Mouse (Mus musculus) hindbrain, postnatal 0 days (tissue): ENCODE measurements around the gene Dync1li2. TPM values are rescaled to one million over a fixed set of nuclear protein-coding genes. Genes with fewer than 3 reads are reported as not detected.

Source experiments
- ATAC-seq: fragments of 200-750 bp; cut with Nextera tagmentation; 2 replicates; pipeline ENCODE4 v1.8.0; 2017; ENCODE audit warnings: mild to moderate bottlenecking, moderate TSS enrichment, moderate library complexity
- DNase-seq: peaks from one replicate; pipeline ENCODE4 v3.0.0-alpha.2; 2015; ENCODE audit warnings: low spot score
- H3K27ac ChIP-seq: fragments of 300-500 bp; sonication (generic); 2 replicates; pipeline ENCODE4 v1.5.1; 2014; ENCODE audit warnings: mild to moderate bottlenecking
- H3K27me3 ChIP-seq: fragments of 300-500 bp; sonication (generic); 2 replicates; pipeline ENCODE4 v1.6.1; 2014; ENCODE audit warnings: low read length, mixed read lengths; ENCODE audit not compliant: insufficient read depth
- H3K36me3 ChIP-seq: fragments of 300-500 bp; sonication (generic); 2 replicates; pipeline ENCODE4 v1.6.1; 2014; ENCODE audit warnings: low read length, mixed read lengths; ENCODE audit not compliant: insufficient read depth
- H3K4me1 ChIP-seq: fragments of 300-500 bp; sonication (generic); 2 replicates; pipeline ENCODE4 v1.6.1; 2014; ENCODE audit warnings: antibody characterized with exemption, low read length, mixed read lengths; ENCODE audit not compliant: insufficient read depth
- H3K4me2 ChIP-seq: fragments of 300-500 bp; sonication (generic); 2 replicates; pipeline ENCODE4 v1.6.1; 2014; ENCODE audit warnings: low read depth, mild to moderate bottlenecking, low read length, moderate library complexity, mixed read lengths
- H3K4me3 ChIP-seq: fragments of 300-500 bp; sonication (generic); 2 replicates; pipeline ENCODE4 v1.5.1; 2014; ENCODE audit warnings: low read length
- H3K9ac ChIP-seq: fragments of 300-500 bp; sonication (generic); replicated peaks from 2 replicates; pipeline ENCODE4 v1.6.1; 2014; ENCODE audit warnings: mild to moderate bottlenecking, low read length, moderate library complexity, mixed read lengths
- H3K9me3 ChIP-seq: fragments of 300-500 bp; sonication (generic); 2 replicates; pipeline ENCODE4 v1.6.1; 2016; ENCODE audit warnings: low read length, mixed read lengths
- CTCF ChIP-seq: IDR thresholded peaks from 2 replicates; pipeline ENCODE4 v1.5.1; 2016; ENCODE audit warnings: antibody characterized with exemption, control low read depth, low read depth
- WGBS: fragments of 180-500 bp; shearing (Covaris S2); extraction: QIAGEN DNeasy Blood & Tissue Kit; methylation state at CpG from one replicate; pipeline ENCODE4 v1.1.7; 2014; 5-methylcytosine and 5-hydroxymethylcytosine counted together
- polyA plus RNA-seq: library from polyadenylated mRNA; unstranded; fragments of >200 nt; fragmentation: Nextera tagmentation; extraction: Ambion mirVana; gene quantifications from 2 replicates; pipeline ENCODE4 v1.2.1, GENCODE M21; 2015
- total RNA-seq: library from RNA; depleted of rRNA; stranded (reverse); fragments of >200 nt; gene quantifications from 2 replicates; pipeline ENCODE4 v1.2.3, GENCODE M21; 2014; rRNA removed

Gene Dync1li2
- total RNA-seq, result 59.0 and 59.1 TPM in 2 replicates
- 71.1 and 73.9 TPM in 2 replicates for polyA plus RNA-seq

DNA sequence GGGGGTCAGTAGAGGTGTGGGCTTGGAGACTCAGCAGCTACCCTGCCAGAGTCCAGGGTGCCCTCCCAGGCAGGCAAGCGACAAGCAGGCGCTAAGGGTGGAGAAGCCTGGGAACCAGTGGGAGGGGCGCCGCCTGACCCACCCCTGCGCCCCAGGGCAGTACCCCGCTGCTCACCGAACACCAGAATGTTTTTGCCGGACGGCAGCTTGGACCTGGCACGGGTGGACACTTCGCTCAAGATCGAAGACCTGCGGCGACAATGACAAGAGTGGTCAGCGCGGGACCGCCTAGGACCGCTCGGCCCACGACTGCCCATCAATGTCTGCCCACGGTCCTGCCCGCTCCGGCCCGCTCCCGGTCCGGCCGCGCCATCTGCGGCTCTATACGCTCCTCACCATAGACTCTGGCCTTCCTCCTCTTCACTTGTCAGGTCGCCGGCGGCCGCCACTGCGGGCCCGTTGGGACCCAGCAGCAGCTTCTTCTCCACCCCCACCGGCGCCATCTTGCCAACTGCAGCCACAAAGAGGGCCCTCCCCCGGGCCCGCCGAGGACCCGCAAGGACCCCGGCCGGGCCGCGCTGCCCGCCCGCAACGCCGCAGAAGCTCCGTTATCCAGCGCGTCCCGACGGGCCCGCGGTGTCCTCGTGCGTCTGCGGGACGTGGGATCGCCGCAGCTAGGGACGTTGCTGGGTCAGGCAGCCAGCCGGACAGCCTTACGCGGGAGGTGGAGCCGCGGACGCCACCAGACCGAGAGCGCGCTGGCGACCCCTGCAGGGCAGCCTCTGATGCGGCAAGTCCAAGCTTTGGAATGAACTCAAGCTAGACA is at the start of gene Dync1li2:
Dync1li2 (minus strand) TSS at position 749 of the 826 bp plus-strand sequence.
- TF ChIP-seq CTCF, result peak; percentile 81

DNA sequence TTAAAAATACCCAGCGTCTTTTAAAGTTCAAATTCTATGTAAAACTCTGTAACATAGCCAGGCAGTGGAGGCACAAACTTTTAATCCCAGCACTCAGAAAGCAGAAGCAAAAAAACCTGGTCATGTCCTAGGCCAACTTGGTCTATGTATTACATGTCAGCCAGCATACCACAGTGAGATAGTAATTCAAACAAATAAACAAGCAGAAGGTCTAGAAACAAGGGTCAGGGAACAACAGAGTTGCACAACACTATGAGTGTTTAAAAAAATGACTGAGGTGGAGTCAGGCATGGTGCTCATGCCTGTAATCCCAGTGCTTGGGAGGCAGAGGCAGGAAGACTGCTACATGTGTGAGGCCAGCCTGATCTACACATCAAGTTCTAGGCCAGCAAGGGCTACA is 36.2 kb upstream of the Dync1li2 start:
- Histone ChIP-seq H3K9ac (no peak overlapping the region), H3K4me1 (no peaks in the 10 kb centered on the region), H3K36me3 (no peaks in the 10 kb centered on the region), H3K9me3 (no peaks in the 10 kb centered on the region), H3K4me3 (no peak overlapping the region), H3K27ac (no peak overlapping the region), H3K4me2 (no peak overlapping the region), H3K27me3 (no peaks in the 10 kb centered on the region)
- ATAC-seq, result no peak
- no peak for TF ChIP-seq CTCF
- 73% methylated on average over 1 of the region's 1 CpGs for WGBS
- DNase-seq, result no peak

More for the DNA sequence above, at the start of gene Dync1li2:
- peak within 1 kb of the TSS; percentile 90 for H3K27ac ChIP-seq
- peak within 1 kb of the TSS; percentile 86 for H3K4me2 ChIP-seq
- H3K4me1 ChIP-seq, result peaks cover 14% of the 10 kb centered on the region
- WGBS, result under 1% methylated on average over 73 of the region's 75 CpGs
- peak within 1 kb of the TSS; percentile 95 for H3K9ac ChIP-seq
- DNase-seq (peak; percentile 94), ATAC-seq (peak; percentile 91)
- H3K4me3 ChIP-seq, result peak within 1 kb of the TSS; percentile 95
- H3K36me3 ChIP-seq, result peaks cover 28% of the 10 kb centered on the region
- H3K27me3 ChIP-seq, result no peaks in the 10 kb centered on the region
- no peaks in the 10 kb centered on the region for H3K9me3 ChIP-seq

DNA sequence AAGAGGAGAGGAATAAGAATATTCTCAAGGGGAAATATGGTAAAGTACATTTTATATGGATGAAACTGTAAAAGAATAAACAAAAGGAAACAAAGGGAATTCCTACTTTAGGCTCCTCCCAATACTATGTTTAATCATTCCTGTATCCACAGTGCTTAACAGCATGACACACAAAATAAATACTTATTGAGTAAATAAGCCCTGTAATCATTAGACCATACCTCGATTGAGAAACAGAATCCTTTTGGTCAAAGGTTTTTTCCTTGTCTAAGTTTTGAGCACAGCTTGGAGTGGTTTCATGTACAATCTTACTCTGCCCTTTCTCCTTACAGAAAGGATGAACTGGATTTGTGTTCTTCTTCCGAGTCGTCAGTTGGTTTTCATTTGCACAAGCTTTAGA is 29.6 kb upstream of the Dync1li2 start:
- no peak overlapping the region for H3K4me2 ChIP-seq
- H3K27ac ChIP-seq, result no peak overlapping the region
- H3K4me1 ChIP-seq, result no peaks in the 10 kb centered on the region
- no peak overlapping the region for H3K4me3 ChIP-seq
- no peak overlapping the region for H3K9ac ChIP-seq
- no peaks in the 10 kb centered on the region for H3K9me3 ChIP-seq
- 82% methylated on average over 3 of the region's 3 CpGs for WGBS
- no peak for ATAC-seq
- no peak for TF ChIP-seq CTCF
- no peak for DNase-seq
- no peaks in the 10 kb centered on the region for H3K36me3 ChIP-seq
- no peaks in the 10 kb centered on the region for H3K27me3 ChIP-seq

DNA sequence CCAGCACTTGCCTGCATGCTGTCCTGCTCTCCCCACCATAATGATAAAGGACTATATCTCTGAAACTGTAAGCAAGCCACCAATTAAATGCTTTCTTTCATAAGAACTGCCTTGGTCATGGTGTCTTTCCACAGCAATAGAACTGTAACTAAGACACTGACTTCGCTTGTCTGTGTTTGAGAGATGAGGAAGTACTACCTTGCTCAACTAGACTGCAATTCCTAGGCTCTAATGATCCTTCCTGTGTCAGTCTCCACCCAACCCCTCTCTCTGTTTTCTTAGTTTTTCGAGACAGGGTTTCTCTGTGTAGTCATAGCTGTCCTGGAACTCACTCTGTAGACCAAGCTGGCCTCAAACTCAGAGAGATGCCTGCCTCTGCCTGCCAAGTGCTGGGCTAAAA is 24.6 kb upstream of the Dync1li2 start:
- TF ChIP-seq CTCF, result no peak
- Histone ChIP-seq H3K27ac (no peak overlapping the region), H3K27me3 (no peaks in the 10 kb centered on the region), H3K36me3 (no peaks in the 10 kb centered on the region), H3K4me2 (no peak overlapping the region), H3K4me1 (no peaks in the 10 kb centered on the region), H3K4me3 (no peak overlapping the region), H3K9me3 (no peaks in the 10 kb centered on the region), H3K9ac (no peak overlapping the region)
- 76% methylated on average over 2 of the region's 2 CpGs for WGBS
- ATAC-seq (no peak), DNase-seq (no peak)

DNA sequence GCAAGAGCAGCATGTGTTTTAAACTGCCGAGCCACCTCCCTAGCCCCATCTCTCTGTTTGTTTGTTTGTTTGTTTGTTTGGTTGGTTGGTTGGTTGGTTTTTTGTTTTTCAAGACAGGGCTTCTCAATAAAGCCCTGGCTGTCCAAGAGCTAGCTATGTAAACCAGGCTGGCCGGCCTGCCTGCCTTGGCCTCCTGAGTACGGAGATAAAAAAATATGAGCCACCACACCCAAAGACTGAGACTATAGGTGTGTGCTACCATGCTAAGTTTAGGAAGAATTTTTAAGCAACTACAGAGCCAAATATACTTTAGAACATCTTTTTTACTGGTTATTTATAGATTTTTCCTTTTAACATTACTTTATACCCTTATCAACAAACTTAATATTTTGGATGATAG is 9.3 kb upstream of the Dync1li2 start:
- no peaks in the 10 kb centered on the region for H3K36me3 ChIP-seq
- H3K27ac ChIP-seq, result no peak overlapping the region
- no peaks in the 10 kb centered on the region for H3K9me3 ChIP-seq
- no peaks in the 10 kb centered on the region for H3K27me3 ChIP-seq
- H3K9ac ChIP-seq, result no peak overlapping the region
- no peak for TF ChIP-seq CTCF
- no peak overlapping the region for H3K4me2 ChIP-seq
- DNase-seq (no peak), ATAC-seq (no peak)
- 87% methylated on average over 3 of the region's 3 CpGs for WGBS
- no peak overlapping the region for H3K4me3 ChIP-seq
- H3K4me1 ChIP-seq, result no peaks in the 10 kb centered on the region

DNA sequence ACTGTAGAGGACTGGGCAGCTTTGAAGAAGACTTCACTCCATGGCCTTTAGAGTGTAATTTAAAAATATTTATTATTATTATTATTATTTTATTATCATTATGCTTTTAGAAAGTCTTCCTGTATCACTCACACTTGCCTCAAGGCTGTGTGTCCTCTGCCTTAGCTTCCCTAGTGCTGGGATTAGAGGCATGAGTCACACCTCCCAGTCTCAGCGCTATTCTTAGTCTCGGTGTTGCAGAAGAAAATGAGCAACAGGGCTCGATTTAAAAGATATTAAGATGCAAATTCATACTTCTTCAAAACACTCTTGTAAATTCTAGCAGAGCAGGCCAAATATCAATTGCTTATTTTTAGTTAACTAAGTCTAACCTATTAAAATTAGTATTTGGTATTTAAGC is 5.9 kb upstream of the Dync1li2 start:
- no peak for DNase-seq

DNA sequence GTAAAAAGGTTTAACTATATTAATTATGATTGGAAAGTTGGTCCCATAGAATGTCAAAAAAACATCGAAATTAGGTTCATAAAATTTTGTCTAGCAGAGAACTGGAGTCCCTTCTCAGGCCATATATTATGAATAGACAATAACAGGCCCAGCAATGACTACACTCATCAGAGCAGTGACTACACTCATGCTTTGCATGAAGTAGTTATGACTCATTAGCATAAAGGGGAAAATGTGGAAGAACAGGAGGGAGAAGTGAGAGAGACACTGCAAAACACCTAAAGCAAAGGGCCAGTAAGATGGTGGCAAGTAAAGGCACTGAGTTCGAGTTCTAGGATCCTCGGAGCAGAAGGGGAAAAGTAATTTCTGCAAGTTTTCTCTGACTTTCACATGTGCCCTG is 3.2 kb upstream of the Dync1li2 start:
- DNase-seq (no peak), ATAC-seq (no peak)
- H3K36me3 ChIP-seq, result no peaks in the 10 kb centered on the region
- no peak for TF ChIP-seq CTCF
- H3K4me1 ChIP-seq, result peaks cover 10% of the 10 kb centered on the region
- H3K27ac ChIP-seq, result no peak overlapping the region
- no peak overlapping the region for H3K4me2 ChIP-seq
- no peak overlapping the region for H3K9ac ChIP-seq
- no peaks in the 10 kb centered on the region for H3K9me3 ChIP-seq
- WGBS, result 88% methylated on average over 3 of the region's 3 CpGs
- H3K4me3 ChIP-seq, result no peak overlapping the region
- no peaks in the 10 kb centered on the region for H3K27me3 ChIP-seq

More for the DNA sequence above, 5.9 kb upstream of the Dync1li2 start:
- Histone ChIP-seq H3K36me3 (no peaks in the 10 kb centered on the region), H3K4me3 (no peak overlapping the region), H3K4me1 (no peaks in the 10 kb centered on the region), H3K9ac (no peak overlapping the region), H3K4me2 (no peak overlapping the region), H3K27me3 (no peaks in the 10 kb centered on the region), H3K27ac (no peak overlapping the region), H3K9me3 (no peaks in the 10 kb centered on the region)
- ATAC-seq, result no peak
- TF ChIP-seq CTCF, result no peak
- WGBS, result 79% methylated on average over 3 of the region's 3 CpGs
